Mouse (Mus musculus): ENCODE results near the gene Gfod1.

Gfod1 gene

GRCm38 (mm10) chr13:43304018-43304431 is at the start of gene Gfod1:
Gene Gfod1, minus strand, starts transcription at chr13:43304172.
- peak; percentile 98 for DNase-seq

GRCm38 (mm10) chr13:43353356-43353755 is 49.4 kb upstream of the Gfod1 start:
- DNase-seq = no peak

GRCm38 (mm10) chr13:43350489-43351169 is 46.7 kb upstream of the Gfod1 start:
- DNase-seq = peak; percentile 12

DNA sequence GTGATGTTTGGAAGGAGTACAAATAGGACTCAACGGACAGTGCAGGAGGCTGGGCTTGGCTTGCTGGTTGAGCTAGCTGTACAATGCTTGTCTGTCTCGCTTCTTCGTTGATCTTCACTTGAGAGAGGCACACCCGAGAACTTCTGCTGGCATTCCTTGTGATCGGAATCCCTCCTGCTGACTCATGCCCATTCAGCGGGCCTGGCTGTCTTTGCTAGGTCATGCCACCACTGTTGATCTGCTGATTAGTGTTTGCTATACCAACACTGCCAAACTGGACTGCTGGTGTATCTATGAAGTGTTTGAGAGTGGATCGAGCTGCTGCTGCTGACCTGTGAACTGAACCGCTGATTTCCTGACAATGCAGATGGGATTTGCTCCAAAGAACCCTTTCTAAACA is 45.4 kb upstream of the Gfod1 start:
- no peak for DNase-seq

- DNase-seq = no peak
These were observed 42.9 kb upstream of the Gfod1 start for GRCm38 (mm10) chr13:43346825-43347224.

- DNase-seq = peak; percentile 29
These were observed 34.7 kb upstream of the Gfod1 start for GRCm38 (mm10) chr13:43338632-43339031.

GRCm38 (mm10) chr13:43338001-43338400 is 34.0 kb upstream of the Gfod1 start:
- DNase-seq = no peak

DNA sequence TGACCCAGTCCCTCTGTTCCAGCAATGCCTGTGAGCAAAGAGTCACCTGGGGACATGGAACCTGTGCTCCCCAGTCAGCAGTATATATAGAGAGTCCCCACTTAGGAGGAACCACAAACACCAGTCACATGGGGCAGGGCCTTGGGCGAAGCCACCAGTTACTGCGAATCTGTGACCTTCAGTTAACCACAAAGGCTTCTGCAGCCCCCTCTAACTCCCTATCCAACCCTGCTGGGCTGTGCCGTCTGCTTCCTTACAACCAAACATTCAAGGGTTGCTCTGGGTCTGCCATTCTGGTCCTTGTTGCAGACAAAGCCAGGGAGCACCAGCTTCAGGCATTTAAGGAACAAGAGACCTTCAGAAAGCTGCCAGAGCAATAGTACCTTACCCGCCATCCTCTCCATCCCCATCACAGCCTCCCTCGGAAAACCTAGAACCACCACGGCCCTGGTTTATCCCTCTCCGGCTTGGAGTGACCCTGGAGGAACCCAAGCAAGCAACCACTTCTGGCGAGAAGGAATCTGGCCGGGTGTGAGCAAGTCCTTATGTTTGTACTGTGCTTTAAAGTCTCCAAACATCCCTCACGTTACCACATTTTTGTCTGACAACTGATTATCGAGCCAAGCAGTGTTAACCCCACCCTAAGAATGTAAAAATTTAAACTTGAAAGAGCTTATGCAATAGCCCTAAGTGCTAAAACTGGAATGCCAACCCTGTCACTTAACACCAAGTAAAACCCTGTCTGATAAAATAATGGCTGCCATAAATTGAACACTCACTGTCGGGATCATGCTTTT is 32.7 kb upstream of the Gfod1 start:
- no peak for DNase-seq

- no peak for DNase-seq
These were observed 28.6 kb upstream of the Gfod1 start for GRCm38 (mm10) chr13:43332591-43332990.

GRCm38 (mm10) chr13:43331721-43332444 is 27.9 kb upstream of the Gfod1 start:
- DNase-seq = no peak

DNA sequence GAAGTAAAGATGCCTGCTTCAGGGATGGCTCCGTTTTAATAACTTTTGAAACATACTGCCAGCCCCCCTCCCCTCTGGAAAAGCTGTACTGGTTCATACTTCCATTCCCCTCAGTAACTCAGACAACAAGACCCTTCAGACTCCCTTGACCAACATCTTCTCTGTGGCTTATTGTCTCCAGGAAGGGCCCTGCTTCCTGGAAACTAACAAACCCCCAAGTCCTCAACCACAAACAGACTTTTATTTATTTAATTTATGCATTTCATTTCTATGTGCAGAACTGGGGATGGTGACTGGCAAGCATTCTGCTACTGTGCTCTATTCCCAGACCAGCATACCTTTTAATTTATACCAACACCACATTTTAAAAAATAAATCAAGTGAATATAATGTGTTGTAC is 21.5 kb upstream of the Gfod1 start:
- no peak for DNase-seq

GRCm38 (mm10) chr13:43321492-43321891 is 17.5 kb upstream of the Gfod1 start:
- DNase-seq = no peak

DNA sequence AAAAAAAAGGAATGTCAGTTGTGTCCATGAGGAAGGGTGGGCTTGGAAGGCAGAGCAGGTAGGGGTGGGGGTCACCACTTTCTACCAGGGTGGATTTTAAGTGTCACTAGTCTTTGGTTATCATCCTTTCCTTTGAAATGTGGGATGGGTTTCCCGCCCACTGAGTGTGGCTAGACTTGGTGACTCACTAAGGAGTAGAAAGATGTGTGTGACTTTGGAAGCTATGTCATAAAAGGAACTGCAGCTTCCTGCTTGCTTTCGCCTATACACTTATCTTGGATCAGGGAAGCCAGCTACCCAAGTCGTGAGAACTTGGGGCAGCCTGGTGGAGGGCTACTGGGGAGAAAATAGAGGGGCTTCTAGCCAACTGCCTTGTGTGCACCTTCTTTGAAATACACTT is 15.4 kb upstream of the Gfod1 start:
- no peak for DNase-seq

DNA sequence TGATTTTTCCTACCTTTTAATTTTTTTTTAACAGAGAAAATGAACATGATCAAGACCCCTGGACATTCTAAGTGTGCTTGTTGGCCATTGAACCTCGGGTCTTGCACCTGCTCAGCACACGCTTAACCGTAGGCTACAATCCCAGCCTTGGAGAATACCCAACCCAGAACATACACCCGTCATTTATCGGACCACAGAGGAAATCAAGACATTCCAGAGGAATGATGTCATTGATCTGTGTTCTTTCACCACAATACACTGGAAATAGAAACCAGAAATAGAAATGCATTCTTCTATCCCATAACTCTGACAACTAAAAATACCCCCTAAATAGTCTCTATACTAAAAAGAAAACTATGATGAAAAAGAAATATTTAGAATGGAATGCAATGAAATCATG is 13.4 kb upstream of the Gfod1 start:
- DNase-seq = no peak

GRCm38 (mm10) chr13:43305181-43305924 is 1.4 kb upstream of the Gfod1 start:
- DNase-seq = no peak

- peak; percentile 64 for DNase-seq
These were observed 728 bp upstream of the Gfod1 start for GRCm38 (mm10) chr13:43304700-43305099.

GRCm38 (mm10) chr13:43303161-43303965 is 609 bp downstream of the Gfod1 start:
- DNase-seq = peak; percentile 47

GRCm38 (mm10) chr13:43302651-43303160 is 1.3 kb downstream of the Gfod1 start:
- peak; percentile 28 for DNase-seq

DNA sequence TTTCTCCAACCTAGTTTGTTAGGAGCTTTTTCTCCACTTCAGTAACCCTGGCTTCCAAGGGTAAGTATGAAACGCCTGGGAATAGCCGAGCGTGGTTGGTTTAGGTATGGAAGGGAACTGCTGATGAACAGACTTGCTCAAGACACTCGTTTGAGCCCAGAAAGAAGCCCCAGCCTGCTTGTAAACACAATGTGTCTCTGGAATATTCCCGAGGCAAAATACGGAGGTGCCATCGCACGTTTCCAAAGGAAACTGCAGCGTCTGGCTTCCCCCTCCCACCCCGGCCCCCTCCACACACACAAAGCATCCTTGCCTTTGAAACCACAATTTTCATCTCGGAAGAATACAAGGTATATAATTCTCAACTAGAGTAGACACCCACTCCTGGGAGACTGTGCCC is 1.7 kb downstream of the Gfod1 start:
- DNase-seq = no peak

DNA sequence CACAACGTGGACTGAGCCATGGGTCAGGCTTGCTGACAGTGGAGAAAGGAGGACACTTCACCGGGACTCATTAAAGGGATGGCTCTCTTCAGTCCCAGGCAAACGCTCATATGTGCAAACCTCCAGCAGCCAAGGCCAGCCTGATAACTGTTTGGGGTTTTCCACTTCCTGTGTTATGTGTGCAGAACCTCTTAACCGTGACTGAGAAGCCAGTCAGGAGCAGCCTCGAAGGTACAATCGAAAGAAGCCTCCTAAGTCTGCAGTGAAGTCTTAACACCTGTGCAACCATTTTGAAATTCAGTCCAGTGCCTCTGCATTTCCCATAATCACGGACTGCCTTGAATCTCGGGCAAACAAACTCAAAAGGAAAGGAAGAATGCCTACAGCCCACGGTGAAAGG is 3.1 kb downstream of the Gfod1 start:
- no peak for DNase-seq

DNA sequence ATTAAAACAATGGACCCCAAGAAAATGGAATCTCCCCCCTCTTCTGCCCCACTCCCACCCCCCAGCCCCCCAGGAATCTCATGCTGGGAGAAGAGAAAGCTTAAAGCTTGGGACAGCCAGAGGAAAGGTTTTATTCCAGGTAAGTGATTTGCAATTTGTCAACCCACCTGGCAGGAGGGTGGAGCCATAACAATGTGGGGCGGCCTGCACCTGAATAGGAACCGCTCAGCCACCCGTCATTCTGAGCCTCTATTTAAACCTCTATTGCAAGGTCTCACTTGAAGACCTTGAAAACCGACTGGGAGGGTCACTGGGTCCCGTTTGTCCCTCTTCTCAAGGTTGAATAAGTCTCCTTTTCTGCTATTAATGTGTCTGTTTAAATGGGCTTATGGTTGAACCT is 3.6 kb downstream of the Gfod1 start:
- DNase-seq = no peak

DNA sequence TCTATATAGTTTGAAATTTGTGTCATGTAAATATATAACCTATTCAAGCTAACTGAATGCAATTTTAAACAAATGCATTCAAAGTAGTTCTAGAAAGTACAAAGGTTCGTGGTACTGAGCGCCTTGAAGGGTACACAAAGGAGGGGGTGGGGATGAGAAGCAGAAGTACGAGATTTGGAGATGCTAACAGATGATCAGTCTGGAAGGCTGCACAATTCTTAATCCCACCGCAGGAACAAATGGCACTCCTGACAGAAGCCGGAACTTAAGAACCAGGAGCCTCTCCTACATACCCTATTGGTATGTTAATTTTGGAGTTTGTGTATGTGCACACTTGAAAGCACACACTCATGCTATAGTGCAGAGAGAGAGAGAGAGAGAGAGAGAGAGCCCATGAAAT is 4.8 kb downstream of the Gfod1 start:
- DNase-seq = no peak

Measured in kidney, postnatal 14 days (tissue).